Mouse (Mus musculus) adrenal gland, adult 18-20 months (tissue): ENCODE measurements at regions not wholly inside any gene's neighbourhood (a gene's known extent, or its start where the extent isn't known, plus 50 kb on each side); places are given as distances from the start of the nearest gene placed in this dataset.
A peak's percentile ranks its signal among the peaks of the same experiment; 100 is the strongest.

Experiments used
- DNase-seq, 2 experiments: peaks; one replicate each; pipeline ENCODE4 v3.0.0; 2021 to 2022; ENCODE audit warnings: low spot score in 2 of 2

GRCm38 (mm10) chr6:127338412-127338811 is 108.2 kb upstream of the Parp11 start:
- DNase-seq: no peak

DNA sequence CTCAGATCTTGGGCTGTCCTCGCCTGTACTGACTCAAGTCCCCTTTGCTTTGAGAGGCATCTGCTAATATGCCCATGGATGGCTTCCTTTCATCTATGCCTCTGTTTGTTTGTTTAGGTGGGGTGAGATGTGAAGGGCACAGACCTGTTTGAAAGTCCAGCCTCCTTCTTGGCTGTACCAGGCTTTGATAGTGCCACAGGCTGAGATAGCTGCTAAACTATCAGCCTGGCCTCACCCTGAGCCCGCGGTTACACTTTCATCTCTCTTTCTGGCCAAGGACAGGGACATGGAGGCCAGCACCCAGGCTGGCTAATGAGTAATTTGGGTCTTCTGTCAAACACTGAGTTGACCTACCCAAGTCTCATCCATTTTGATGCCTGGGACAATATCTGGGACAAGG is 105.0 kb upstream of the Parp11 start:
- DNase-seq: no peak

DNA sequence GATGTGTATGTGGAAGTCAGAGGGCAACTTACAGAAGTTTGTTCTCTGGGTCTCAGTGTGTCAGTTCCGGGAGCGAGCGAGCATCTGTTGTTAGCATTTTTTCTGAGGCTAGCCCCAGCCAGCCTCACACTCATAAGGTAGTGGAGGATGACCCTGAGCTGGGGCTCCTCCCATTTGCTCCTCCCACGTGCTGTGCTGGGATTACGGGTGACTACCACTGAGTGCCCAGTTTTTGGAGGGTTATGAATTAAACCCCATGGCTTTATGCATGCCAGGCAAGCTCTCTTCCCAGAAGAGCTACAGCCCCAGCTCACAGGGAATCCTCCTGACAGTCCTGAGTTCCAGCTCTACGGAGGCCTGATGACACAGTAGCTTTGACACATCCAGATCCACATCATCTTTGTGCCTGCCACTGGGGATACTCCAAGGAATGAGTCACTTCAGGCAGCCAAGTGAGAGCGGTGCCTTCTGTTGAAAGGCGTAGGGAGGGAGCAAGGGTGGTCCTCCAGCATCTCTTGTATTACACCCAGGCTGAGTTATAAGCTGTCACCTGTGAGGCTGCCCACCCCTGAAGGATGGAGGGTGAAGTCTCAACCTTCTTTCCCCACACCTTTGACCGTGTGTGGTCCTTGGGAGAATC is 97.8 kb upstream of the Parp11 start:
- no peak for DNase-seq

GRCm38 (mm10) chr6:127349479-127350110 is 97.0 kb upstream of the Parp11 start:
- DNase-seq: no peak

- DNase-seq: no peak
Measured at GRCm38 (mm10) chr6:127351691-127352090, 94.9 kb upstream of the Parp11 start.

- DNase-seq: no peak
Measured at GRCm38 (mm10) chr6:127355112-127355511, 91.5 kb upstream of the Parp11 start.

DNA sequence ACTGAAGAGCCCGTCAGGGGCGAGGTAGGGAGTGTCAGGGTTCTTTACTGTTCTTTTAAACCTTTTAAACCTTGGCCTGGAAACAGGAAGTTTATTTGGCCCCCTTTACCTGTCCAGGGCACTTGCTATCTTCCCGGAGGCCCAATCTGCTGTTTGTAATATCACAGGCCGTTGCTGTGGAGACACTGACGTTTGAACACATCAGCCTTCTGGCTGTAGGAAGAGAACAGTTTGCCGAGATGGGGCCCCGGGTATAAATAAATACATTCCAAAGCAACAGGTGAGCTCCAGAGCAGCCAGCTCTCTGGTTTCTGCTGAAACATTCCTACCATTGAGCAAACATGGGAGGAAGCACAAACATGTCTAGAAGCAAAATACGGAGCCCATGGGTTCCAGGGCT is 90.2 kb upstream of the Parp11 start:
- no peak for DNase-seq

DNA sequence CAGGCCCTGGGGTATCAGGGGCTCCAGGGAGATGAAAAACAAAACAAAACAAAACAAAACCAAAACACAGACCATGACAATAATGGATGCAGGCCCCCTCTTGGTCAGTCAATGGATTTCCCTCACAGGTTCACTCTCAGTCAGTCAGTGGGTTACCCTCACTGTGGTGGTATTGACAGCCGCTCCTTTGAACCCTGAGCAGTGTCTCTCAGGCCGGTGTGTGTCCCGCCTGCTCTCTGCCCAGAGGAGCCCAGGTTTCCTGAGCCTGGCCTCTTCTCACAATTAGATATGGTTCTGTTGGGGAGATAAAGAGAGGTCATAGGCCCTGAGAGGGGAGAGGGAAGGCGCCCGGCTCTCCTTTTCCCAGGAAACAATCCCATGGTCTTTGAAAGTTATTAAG is 87.8 kb upstream of the Parp11 start:
- no peak for DNase-seq

DNA sequence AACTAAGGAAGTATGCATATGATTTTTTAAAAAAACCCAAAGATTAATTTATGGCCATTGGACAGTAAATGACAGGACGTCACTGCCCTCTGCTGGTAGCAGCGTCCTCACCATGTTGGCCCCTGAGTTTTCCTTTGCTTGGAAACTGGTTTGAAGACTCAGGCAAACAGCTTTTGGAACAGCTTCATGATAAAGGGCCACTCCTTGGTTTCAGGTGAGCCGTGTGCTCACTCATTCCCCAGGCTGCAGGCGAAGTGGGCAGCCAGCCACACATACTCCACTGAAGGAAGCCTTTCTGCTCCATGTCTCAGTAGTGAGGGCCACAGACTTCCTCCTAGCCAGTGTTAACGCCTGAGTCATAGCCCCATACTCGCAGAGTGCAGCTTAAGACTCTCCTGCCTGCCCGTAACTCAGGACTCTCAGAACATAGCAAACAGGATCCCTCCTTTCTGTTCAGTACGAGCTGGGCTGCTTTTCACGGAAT is 87.2 kb upstream of the Parp11 start:
- DNase-seq: peak; percentile 62 to 79

- no peak for DNase-seq
Measured at GRCm38 (mm10) chr6:127362166-127362565, 84.5 kb upstream of the Parp11 start.

DNA sequence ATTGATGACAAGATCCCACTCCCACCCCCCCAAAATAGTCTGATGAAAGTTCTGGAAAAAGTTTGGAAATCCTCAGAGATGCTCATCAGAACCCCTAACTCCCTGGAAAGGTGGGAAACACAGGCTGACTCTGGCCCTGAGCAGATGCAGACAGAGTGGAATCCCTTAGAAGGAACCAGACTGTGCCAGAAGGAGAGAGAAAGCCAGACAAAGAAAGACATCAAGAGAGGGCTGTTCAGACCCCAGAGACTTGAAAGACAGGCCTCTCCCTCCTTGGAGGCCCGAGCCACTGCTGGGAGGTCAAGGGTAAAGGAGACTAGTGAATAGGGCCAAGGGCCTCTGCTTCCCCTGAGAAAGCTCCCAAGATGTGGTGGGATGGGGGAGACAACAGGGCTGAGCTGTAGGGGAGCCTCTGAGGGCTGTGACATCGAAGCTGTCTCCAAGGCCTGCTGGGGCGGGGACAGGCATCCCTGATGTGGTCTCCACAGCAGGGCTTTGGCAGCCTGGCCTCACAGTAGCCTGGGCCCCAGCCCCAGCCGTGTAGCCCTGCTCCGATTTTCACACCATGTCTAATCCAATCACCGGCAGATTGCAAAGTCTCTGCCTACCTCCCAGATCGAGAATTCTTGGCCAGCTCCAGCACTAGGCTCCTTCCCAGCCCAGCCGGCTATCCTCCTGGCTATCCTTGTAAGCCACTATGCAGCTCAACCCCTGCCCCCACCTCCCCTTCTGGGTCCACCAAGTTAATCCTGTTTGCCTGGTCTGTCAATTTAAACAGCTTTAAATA is 83.5 kb upstream of the Parp11 start:
- DNase-seq: no peak

- no peak for DNase-seq
Measured at GRCm38 (mm10) chr6:127363871-127364590, 82.6 kb upstream of the Parp11 start.

- DNase-seq: no peak
Measured at GRCm38 (mm10) chr6:127364591-127365187, 82.0 kb upstream of the Parp11 start.

- no peak for DNase-seq
Measured at GRCm38 (mm10) chr6:127365246-127365645, 81.4 kb upstream of the Parp11 start.

- DNase-seq: no peak
Measured at GRCm38 (mm10) chr6:127365651-127366050, 81.0 kb upstream of the Parp11 start.

GRCm38 (mm10) chr6:127373052-127373451 is 73.6 kb upstream of the Parp11 start:
- DNase-seq: no peak

DNA sequence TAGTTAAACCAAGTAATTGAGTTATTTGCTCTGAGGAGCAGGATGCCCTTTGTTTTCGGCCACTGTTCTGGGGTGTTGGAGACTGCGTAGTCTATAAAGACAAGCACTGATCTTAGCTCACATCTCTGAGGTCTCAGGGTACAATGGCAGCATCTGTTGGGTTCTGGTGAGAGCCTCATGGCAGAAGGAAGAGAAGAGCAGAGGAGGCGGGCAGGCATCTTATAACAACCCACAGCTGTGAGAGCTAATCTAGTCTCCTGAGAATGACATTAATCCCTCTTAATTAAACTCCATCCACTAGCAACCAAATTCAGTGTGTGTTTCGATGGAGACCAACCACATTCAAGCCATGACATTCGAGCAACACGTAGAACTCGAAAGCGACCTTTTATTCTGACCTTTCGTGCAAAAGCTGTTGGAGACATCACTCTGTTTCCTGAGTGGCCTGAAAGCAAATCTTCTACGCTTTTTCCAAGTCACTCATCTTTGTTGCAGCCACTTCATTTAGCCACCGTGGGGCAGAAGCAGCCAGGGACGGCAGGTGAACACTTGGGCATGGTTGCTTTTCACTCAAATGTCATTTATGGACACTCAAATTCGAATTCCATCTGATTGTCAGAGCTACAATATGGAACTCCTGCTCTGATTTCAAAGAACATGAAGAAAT is 72.7 kb upstream of the Parp11 start:
- DNase-seq: no peak

GRCm38 (mm10) chr6:127374464-127375143 is 72.0 kb upstream of the Parp11 start:
- DNase-seq: peak in 1 of 2 experiments; percentile 36

- no peak for DNase-seq
Measured at GRCm38 (mm10) chr6:127375144-127375529, 71.5 kb upstream of the Parp11 start.

- DNase-seq: no peak
Measured at GRCm38 (mm10) chr6:127375711-127376199, 70.9 kb upstream of the Parp11 start.
